Mouse (Mus musculus) liver, adult 2 months (tissue): ENCODE measurements around the gene Pih1d2. TPM values are rescaled to one million over a fixed set of nuclear protein-coding genes. Genes with fewer than 3 reads are reported as not detected.

Experiments
- DNase-seq: peaks from one replicate; pipeline ENCODE4 v3.0.0-alpha.2; 2011; ENCODE audit warnings: low read depth, low spot score; ENCODE audit errors: extremely low read depth
- H3K27ac ChIP-seq: fragments of 200-500 bp; replicated peaks from 2 replicates; pipeline ENCODE4 v1.5.1; 2012; ENCODE audit warnings: low read depth, mild to moderate bottlenecking, control low read depth, inconsistent platforms, low read length; ENCODE audit not compliant: insufficient read depth
- H3K27me3 ChIP-seq: fragments of 200-500 bp; 2 replicates; pipeline ENCODE4 v1.6.1; 2012; ENCODE audit warnings: mild to moderate bottlenecking, moderate library complexity, low read length, inconsistent platforms; ENCODE audit not compliant: control insufficient read depth, insufficient read depth
- H3K36me3 ChIP-seq: fragments of 200-500 bp; 2 replicates; pipeline ENCODE4 v1.6.1; 2012; ENCODE audit warnings: low read length, inconsistent platforms; ENCODE audit not compliant: control insufficient read depth, insufficient read depth
- H3K4me1 ChIP-seq: fragments of 200-500 bp; 2 replicates; pipeline ENCODE4 v1.6.1; 2011; ENCODE audit warnings: low read length; ENCODE audit not compliant: control insufficient read depth, insufficient read depth
- H3K4me3 ChIP-seq: fragments of 200-500 bp; 2 replicates; pipeline ENCODE4 v1.5.1; 2011; ENCODE audit warnings: low read depth, mild to moderate bottlenecking, control low read depth, low read length, moderate library complexity; ENCODE audit not compliant: insufficient read depth
- H3K79me2 ChIP-seq: fragments of 200-500 bp; 2 replicates; pipeline ENCODE4 v1.6.1; 2012; ENCODE audit warnings: inconsistent platforms, mild to moderate bottlenecking, low read length, moderate library complexity; ENCODE audit not compliant: control insufficient read depth, insufficient read depth
- H3K9ac ChIP-seq: fragments of 200-500 bp; 2 replicates; pipeline ENCODE4 v1.6.1; 2012; ENCODE audit warnings: low read depth, mild to moderate bottlenecking, control low read depth, inconsistent platforms, low read length
- CTCF ChIP-seq: fragments of 200-500 bp; IDR thresholded peaks from 2 replicates; pipeline ENCODE4 v1.5.1; 2011; ENCODE audit warnings: low read depth, low read length, control low read depth
- POLR2A ChIP-seq: fragments of 200-500 bp; IDR thresholded peaks from 2 replicates; pipeline ENCODE4 v1.6.1; 2011; ENCODE audit warnings: low read length, control low read depth; ENCODE audit not compliant: insufficient read depth; ENCODE audit errors: extremely low read depth
- WGBS: fragments of 180-500 bp; shearing (Covaris S2); methylation state at CpG from one replicate; pipeline ENCODE4 v1.1.7; 2018; 5-methylcytosine and 5-hydroxymethylcytosine counted together
- polyA plus RNA-seq: library from polyadenylated mRNA; depleted of rRNA; stranded (reverse); fragments of >200 nt; gene quantifications from 2 replicates; pipeline ENCODE4 v1.2.3, GENCODE M21; 2012
- total RNA-seq: library from RNA; depleted of rRNA; stranded (reverse); fragments of >200 nt; gene quantifications from 2 replicates; pipeline ENCODE4 v1.2.3, GENCODE M21; 2014

The Pih1d2 gene
- total and polyA plus RNA-seq, 2 experiments: 0.24 to 0.74 TPM

DNA sequence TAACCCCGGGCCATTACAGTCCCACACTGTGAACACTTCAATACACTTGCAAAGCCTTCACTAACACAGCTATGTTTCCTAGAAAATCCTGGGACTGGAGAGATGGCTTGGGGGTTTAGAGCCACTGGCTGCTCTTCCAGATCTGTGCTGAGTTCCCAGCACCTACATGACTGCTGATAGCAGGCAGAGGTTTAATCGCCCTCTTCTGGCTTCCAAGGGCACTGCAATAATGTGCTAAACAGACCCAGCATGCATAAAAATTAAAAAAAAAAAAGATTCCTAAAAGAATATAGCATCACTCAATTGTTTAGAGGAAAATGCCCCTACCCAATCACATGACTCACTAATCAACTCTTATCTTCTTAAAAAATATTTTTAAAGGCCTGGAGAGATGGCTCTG lies 15.9 kb downstream of the Pih1d2 start:
- Histone ChIP-seq H3K27me3 (no peaks in the 10 kb centered on the region), H3K27ac (no peak overlapping the region), H3K36me3 (peaks cover 24% of the 10 kb centered on the region), H3K4me3 (no peak overlapping the region), H3K79me2 (no peaks in the 10 kb centered on the region), H3K9ac (no peak overlapping the region), H3K4me1 (no peaks in the 10 kb centered on the region)
- DNase-seq: no peak
- 58% methylated on average over 2 of the region's 2 CpGs for WGBS
- TF ChIP-seq CTCF: peak; percentile 45
- no peak for TF ChIP-seq POLR2A

DNA sequence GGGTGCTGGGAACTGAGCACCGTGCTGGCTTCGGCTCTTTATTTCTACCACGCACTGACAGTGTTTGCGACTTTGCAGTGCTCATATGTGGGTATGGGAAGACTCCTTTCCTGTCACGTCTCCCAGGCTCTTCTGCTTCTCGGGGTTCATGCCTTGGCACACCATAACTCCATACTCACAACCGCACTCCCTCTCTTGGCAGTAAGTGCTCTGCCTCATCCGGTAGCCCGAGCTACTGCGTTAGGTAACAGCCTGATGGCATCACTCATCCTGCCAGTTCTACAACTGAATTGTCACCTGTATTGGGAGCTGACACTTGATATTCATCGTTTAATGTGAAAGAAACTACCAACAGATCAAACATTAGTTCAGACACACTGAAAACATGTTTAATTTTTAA lies 17.1 kb downstream of the Pih1d2 start:
- H3K27me3 ChIP-seq: no peaks in the 10 kb centered on the region
- H3K36me3 ChIP-seq: peaks cover 31% of the 10 kb centered on the region
- DNase-seq: no peak
- H3K4me3 ChIP-seq: no peak overlapping the region
- no peak overlapping the region for H3K27ac ChIP-seq
- H3K9ac ChIP-seq: no peak overlapping the region
- 94% methylated on average over 11 of the region's 11 CpGs for WGBS
- TF ChIP-seq POLR2A (no peak), CTCF (no peak)
- no peaks in the 10 kb centered on the region for H3K79me2 ChIP-seq
- H3K4me1 ChIP-seq: no peaks in the 10 kb centered on the region

DNA sequence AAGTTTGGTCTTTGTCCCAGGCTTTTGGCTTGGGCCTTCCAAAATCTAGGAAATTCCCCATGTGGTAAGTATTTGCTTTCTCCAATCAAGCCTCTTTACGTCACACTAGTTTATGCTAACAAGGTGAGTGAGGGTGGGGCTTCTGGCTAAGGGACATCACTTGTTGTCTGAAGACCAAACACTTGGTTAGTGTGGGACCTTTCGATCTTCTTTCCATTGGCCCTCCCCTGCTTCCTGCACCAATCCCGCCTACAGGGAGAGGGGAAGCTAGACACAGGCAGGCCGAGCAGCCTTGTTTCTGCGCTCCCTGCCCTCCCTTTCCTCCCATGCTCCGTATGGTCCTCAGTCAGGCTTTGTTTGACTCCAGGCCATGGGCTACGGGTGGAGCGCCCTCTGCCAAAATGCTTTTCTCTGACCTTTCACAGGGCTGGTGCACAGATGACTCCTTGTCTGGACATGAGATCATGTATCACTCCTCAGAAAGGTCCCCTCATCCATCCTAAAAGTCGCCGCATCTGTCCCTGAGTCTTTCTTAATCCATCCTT lies 29.8 kb downstream of the Pih1d2 start:
- Histone ChIP-seq H3K79me2 (no peaks in the 10 kb centered on the region), H3K27ac (no peak overlapping the region), H3K9ac (no peak overlapping the region), H3K4me3 (no peak overlapping the region), H3K27me3 (no peaks in the 10 kb centered on the region), H3K4me1 (no peaks in the 10 kb centered on the region), H3K36me3 (peaks cover 70% of the 10 kb centered on the region)
- TF ChIP-seq POLR2A (no peak), CTCF (no peak)
- DNase-seq: no peak
- WGBS: 88% methylated on average over 10 of the region's 10 CpGs

DNA sequence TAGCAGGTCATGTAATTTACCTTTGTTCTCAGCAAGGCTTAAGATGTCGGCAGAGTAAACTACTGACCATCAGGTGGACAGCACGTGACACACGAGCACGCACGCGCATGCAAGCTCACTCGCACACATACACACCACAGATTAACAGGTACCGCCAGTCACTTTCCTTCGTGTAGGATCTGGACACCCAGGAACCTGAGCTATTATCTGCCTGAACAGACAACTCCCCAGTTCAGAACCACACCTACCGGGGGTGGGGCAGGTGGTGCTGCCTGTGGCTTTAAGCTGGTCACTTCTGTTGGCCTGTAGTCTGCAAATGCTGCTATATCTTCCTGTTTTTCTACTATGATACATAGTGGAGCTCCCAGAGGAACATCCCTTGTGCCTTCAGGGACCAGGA lies 33.4 kb downstream of the Pih1d2 start:
- TF ChIP-seq POLR2A (no peak), CTCF (no peak)
- H3K4me1 ChIP-seq: no peaks in the 10 kb centered on the region
- H3K27ac ChIP-seq: no peak overlapping the region
- H3K4me3 ChIP-seq: no peak overlapping the region
- H3K9ac ChIP-seq: no peak overlapping the region
- no peak for DNase-seq
- peaks cover 59% of the 10 kb centered on the region for H3K36me3 ChIP-seq
- 96% methylated on average over 10 of the region's 10 CpGs for WGBS
- no peaks in the 10 kb centered on the region for H3K79me2 ChIP-seq
- no peaks in the 10 kb centered on the region for H3K27me3 ChIP-seq

DNA sequence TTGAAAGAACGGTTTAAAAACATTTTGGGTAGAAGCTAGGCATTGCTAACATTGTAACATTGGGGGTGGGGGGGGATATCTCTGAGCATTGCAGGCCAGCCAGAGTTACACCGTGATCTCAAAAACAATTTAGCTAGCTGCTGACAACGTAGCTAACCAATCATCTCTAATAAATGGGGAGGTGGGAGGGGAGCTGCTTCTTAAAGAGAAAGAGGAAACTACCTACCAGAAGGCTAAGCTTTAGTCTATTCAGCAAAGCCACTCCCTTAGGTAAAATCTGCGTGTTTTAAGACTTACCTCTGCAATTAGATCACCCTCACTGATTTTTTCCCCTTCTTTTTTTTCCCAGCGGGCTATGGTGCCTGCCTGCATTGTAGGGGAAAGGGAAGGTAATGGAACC lies 41.3 kb downstream of the Pih1d2 start:
- Histone ChIP-seq H3K27me3 (no peaks in the 10 kb centered on the region), H3K27ac (no peak overlapping the region), H3K36me3 (peaks cover 12% of the 10 kb centered on the region), H3K79me2 (peaks cover 12% of the 10 kb centered on the region; the same call in 1 of the 2 replicates), H3K4me3 (peak overlapping the region; percentile 100), H3K4me1 (peaks cover 7% of the 10 kb centered on the region; the same call in 1 of the 2 replicates), H3K9ac (peak overlapping the region; percentile 99; the same call in 1 of the 2 replicates)
- peak; percentile 49 for DNase-seq
- TF ChIP-seq POLR2A (no peak), CTCF (no peak)
- 16% methylated on average over 5 of the region's 5 CpGs for WGBS

DNA sequence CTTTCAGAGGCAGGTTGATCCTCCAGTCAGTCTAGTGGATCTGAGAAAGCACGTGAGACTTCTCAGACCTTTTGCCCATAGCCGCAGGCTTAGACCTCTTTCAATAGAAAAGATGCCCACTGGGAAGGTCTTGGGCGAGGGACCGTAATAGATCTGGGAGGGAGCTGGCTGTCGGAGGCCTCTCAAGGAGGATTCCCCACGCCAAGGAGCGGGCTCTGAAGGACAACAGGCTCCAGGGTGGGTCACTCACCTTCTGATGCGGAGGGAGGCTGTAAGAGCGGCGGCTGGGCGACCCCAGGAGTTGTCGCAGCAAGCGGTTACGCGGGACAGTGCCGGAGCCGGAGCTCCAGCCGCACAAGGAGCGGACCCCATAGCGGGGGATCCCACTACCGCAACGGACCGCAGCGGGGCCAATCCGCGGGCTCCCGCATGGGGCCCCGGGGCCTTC lies 41.8 kb downstream of the Pih1d2 start:
- WGBS: under 1% methylated on average over 28 of the region's 28 CpGs
- Histone ChIP-seq H3K9ac (peak overlapping the region; percentile 99), H3K27me3 (no peaks in the 10 kb centered on the region), H3K4me1 (peaks cover 7% of the 10 kb centered on the region; the same call in 1 of the 2 replicates), H3K4me3 (peak overlapping the region; percentile 100), H3K27ac (peak overlapping the region; percentile 99), H3K36me3 (peaks cover 8% of the 10 kb centered on the region; the same call in 1 of the 2 replicates), H3K79me2 (peaks cover 12% of the 10 kb centered on the region; the same call in 1 of the 2 replicates)
- TF ChIP-seq POLR2A (no peak), CTCF (no peak)
- DNase-seq: peak; percentile 46
